Mouse (Mus musculus) urinary bladder, postnatal 0 days (tissue): ENCODE data around the gene Npat. TPM values are rescaled to one million over a fixed set of nuclear protein-coding genes. Genes with fewer than 3 reads are reported as not detected.

Source experiments
- polyA plus RNA-seq: library from polyadenylated mRNA; unstranded; fragments of >200 nt; fragmentation: Nextera tagmentation; extraction: Ambion mirVana; gene quantifications from 2 replicates; pipeline ENCODE4 v1.2.1, GENCODE M21; 2015

Gene Npat
- polyA plus RNA-seq, result 5.6 and 7.6 TPM in 2 replicates

DNA sequence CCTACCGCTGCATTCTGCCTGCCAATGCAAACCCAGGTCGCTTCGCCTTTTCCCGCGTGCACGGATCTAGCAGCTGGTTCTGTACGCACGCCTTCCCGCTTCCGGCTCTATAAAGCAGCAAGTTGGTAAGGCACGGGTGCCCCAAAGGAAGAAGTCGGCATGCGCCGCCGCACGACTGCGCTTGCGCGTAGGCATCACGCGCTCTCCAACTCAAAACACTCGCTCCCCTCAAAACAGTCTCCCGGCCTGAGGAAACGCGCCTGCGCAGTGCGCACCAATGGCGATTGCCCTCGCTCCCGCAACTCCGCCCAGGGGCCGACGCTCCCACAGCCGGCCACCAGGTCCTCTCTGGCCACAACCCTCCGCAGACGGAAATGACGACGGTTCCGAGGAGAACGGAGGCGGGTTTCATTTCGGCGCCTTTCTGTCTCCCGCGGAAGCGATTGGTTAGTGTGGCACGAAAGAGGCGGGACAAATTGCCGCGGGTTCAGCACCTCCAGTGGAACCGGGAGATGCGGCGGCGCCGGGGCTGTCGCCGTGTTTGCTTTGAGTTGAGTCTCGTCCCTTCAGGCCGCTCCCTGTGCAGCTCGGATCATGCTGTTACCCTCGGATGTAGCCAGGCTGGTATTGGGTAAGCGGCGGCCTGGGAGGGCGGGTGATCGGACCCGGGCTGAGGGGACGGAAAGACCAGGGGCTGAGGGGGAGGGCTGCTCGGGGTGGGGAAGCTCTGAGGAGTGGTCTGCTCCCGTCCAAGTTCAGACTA, at the start of gene Npat, which contains the start of gene Atm:
Gene Npat (plus strand): TSS at position 490 of the 763 bp plus-strand sequence.
Gene Atm (minus strand): TSS at position 183 of the 763 bp plus-strand sequence.

DNA sequence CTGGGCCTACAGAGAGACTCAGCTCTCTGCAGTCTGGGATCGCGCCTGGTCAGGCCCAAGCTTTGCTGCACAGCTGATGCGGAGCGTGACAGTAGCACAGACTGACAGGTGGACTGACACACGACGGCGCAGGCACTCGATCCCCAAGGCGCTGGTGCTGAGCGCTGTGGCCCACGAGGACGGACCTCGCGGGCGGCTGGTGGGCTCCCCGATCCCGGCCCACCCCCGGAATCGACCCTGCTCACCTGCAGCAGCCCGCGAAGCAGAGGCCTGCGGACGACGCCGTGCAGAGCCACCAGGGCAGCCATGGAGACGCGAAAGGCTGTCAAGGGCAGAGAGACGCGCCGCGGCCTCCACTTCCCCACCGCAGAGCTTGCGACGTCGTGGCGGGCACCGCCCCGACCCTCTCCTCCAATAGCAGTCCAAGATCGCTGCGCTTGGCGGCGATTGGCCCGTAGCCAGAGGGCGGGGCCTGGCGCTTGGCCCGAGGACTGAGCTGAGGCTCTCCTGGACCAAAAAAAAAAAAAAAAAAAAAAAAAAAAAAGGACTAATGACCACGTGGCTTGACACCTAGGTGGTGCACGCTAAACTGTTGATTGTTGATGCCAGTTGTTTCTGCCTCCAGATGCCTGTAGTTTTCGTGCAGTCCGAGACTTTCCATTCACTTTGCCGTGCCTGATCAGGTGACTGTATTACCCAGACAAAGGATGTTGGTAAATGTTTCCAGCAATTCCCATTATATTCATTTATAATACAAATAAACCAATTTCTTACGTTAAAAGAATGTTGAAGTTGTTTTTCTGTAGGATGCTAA, 73.3 kb downstream of the Npat start, which contains the start of gene Acat1:
Gene Acat1 (minus strand): TSS at position 415 of the 814 bp plus-strand sequence.

Other genes with a start within 250 kb of the Npat start
- 1.5 and 1.9 TPM in 2 replicates for gene Exph5, start 235.4 kb upstream of the Npat start, polyA plus RNA-seq
- gene Kdelc2, start 153.0 kb upstream of the Npat start, polyA plus RNA-seq, result 29.0 and 42.2 TPM in 2 replicates
- 1.4 and 1.7 TPM in 2 replicates for gene 4930550C14Rik, start 134.7 kb upstream of the Npat start, polyA plus RNA-seq
- 4.6 and 6.2 TPM in 2 replicates for gene Atm, start 307 bp upstream of the Npat start, polyA plus RNA-seq
- 69.9 and 99.6 TPM in 2 replicates for gene Acat1, start 73.3 kb downstream of the Npat start, polyA plus RNA-seq
- gene Cul5, start 133.0 kb downstream of the Npat start, polyA plus RNA-seq, result 21.4 and 26.1 TPM in 2 replicates
- 0.13 and 0.35 TPM in 2 replicates for gene Rab39, start 169.2 kb downstream of the Npat start, polyA plus RNA-seq
- gene Slc35f2, start 234.5 kb downstream of the Npat start, polyA plus RNA-seq, result 2.4 and 2.6 TPM in 2 replicates